ENCODE assay signal across 35 mouse cellular contexts in the genomic region with DNA sequence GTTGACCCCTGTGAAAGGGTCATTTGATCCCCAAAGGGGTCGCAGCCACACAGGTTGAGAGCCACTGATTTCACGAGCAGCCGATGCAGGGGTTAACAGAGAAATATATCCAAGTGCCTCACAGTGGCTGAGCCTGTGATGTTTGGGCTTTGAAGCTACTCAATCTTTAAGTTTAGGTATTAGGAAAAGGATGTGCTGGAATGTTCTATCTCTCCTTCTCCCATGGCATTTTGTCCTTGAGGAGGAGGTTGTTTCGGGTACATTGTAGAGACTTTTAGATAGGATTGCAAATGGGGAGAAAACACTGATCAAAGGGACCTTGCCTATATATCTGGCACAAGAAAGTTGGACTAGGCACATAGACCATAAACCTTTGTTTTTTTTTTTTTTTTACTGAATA.
"Had no signal": no experiment of that assay in that cellular context is flagged by ENCODE, and none has a peak within 500 bp of the region (broad histone marks: within the 10 kb centered on the region; RNA-seq: fewer than 3 reads in every experiment).

No protein-coding gene starts in this region.

- H3K27me3 ChIP-seq: heart, embryonic 12.5 days; heart, embryonic 15.5 days; hindbrain, embryonic 12.5 days; hindbrain, embryonic 13.5 days; hindbrain, embryonic 15.5 days; intestine, embryonic 15.5 days; kidney, embryonic 15.5 days had no signal

- DNase-seq: heart, postnatal 10 days; heart, postnatal 14 days; heart, postnatal 36 days; heart, postnatal 4 days; kidney, adult 11 months; kidney, adult 18-20 months; kidney, adult 2 months; kidney, adult 8-10 months; kidney, adult 9 months; kidney, postnatal 10 days; kidney, postnatal 14 days; kidney, postnatal 25 days; kidney, postnatal 36 days; kidney, postnatal 4 days; layer of hippocampus, adult 9-11 months; layer of hippocampus, postnatal 36 days had no signal

- ATAC-seq: hindbrain, embryonic 16.5 days; hindbrain, postnatal 0 days; inflammation-experienced regulatory T-cells, adult 6 months; intestine, embryonic 15.5 days; intestine, embryonic 16.5 days; intestine, postnatal 0 days had no signal

- H3K9ac ChIP-seq: heart, embryonic 12.5 days; heart, embryonic 13.5 days; heart, embryonic 15.5 days; hindbrain, embryonic 12.5 days; hindbrain, embryonic 13.5 days; hindbrain, embryonic 14.5 days; hindbrain, embryonic 15.5 days; intestine, embryonic 15.5 days; kidney, embryonic 15.5 days had no signal

- H3K4me1 ChIP-seq: hindbrain, embryonic 12.5 days; hindbrain, embryonic 13.5 days; hindbrain, embryonic 15.5 days had no signal

- H3K36me3 ChIP-seq: heart, embryonic 12.5 days; heart, embryonic 13.5 days; heart, embryonic 15.5 days; hindbrain, embryonic 10.5 days; hindbrain, embryonic 12.5 days; hindbrain, embryonic 13.5 days; hindbrain, embryonic 15.5 days; intestine, embryonic 15.5 days; kidney, embryonic 15.5 days had no signal

- H3K27ac ChIP-seq: heart, embryonic 13.5 days; heart, embryonic 15.5 days; hindbrain, embryonic 10.5 days; hindbrain, embryonic 12.5 days; hindbrain, embryonic 13.5 days; hindbrain, embryonic 14.5 days; hindbrain, embryonic 15.5 days; hindbrain, postnatal 0 days; intestine, embryonic 15.5 days; kidney, postnatal 0 days; layer of hippocampus, adult 2 months; left cerebral cortex, adult 2 months had no signal

- H3K4me2 ChIP-seq: heart, embryonic 11.5 days; heart, embryonic 12.5 days; heart, embryonic 13.5 days; heart, embryonic 15.5 days; hindbrain, embryonic 12.5 days; hindbrain, embryonic 13.5 days; hindbrain, embryonic 14.5 days; hindbrain, embryonic 15.5 days; intestine, embryonic 15.5 days; kidney, embryonic 15.5 days had no signal

- H3K9me3 ChIP-seq: heart, embryonic 15.5 days; hindbrain, embryonic 10.5 days; hindbrain, embryonic 12.5 days; hindbrain, embryonic 13.5 days; hindbrain, embryonic 15.5 days; intestine, embryonic 15.5 days; kidney, embryonic 15.5 days had no signal

- H3K4me3 ChIP-seq: heart, embryonic 12.5 days; heart, embryonic 13.5 days; heart, embryonic 15.5 days; hindbrain, embryonic 10.5 days; hindbrain, embryonic 12.5 days; hindbrain, embryonic 13.5 days; hindbrain, embryonic 15.5 days; intestine, embryonic 15.5 days; kidney, embryonic 15.5 days; layer of hippocampus, adult 2 months; left cerebral cortex, adult 2 months had no signal
